Mouse (Mus musculus) bone marrow, adult 2 months (tissue): ENCODE results near the gene H2-M10.2.

Experiments
- CTCF ChIP-seq: fragments of 200-500 bp; IDR thresholded peaks from 2 replicates; pipeline ENCODE4 v1.5.1; 2011; ENCODE audit warnings: low read length, control low read depth; ENCODE audit not compliant: control insufficient read depth, insufficient read depth
- POLR2A ChIP-seq: fragments of 200-500 bp; IDR thresholded peaks from 2 replicates; pipeline ENCODE4 v1.6.1; 2011; ENCODE audit warnings: low read depth, mild to moderate bottlenecking, control low read depth, low read length, borderline replicate concordance; ENCODE audit not compliant: control insufficient read depth

DNA sequence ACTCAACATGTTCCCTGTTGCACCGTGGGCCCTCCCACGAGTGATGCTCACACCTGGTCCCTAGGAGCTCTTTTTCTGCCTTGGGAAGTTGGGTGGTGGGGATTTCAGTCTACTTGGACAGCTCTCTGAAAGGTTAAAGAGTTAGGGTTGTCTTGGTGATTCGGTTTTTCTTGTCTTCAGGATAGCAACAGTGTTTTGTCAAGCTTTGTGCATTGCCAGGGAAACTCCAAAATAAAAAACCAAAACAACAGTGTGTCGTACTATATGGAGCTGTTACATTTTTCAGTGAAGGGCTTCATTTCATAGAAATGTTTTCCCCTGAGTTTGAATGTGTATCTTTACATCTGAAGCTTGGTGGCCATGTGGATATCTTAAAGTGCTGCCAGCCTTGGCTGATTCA lies 11.5 kb downstream of the H2-M10.2 start:
- no peak for TF ChIP-seq CTCF
- TF ChIP-seq POLR2A: no peak
